Mouse (Mus musculus): ENCODE data around the gene Xntrpc. TPM values are rescaled to one million over a fixed set of nuclear protein-coding genes. Genes with fewer than 3 reads are reported as not detected.

Gene Xntrpc
- total and polyA plus RNA-seq, 2 experiments from 2014 or later = 0.60 to 2.1 TPM

DNA sequence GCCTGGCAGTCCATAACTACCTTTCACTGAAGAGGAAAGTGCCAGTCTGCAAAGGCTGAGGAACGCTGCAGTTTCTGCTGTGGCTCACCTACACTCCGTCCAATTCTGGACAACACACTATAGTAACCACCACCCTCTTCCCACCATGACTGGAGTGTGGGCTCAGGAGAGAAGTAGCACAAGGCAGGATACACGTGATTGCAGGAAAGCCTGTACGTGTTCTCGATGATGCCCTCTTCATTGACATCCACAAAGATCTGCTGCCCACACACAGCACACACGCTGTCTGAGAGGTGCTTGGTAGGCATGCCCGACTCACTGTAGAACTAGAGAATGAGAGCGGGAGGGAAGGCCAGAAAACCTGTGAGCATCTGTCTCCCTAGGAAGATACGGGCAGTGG lies 41.7 kb upstream of the Xntrpc start:
- H3K9me3 ChIP-seq (ENCODE audit: low read length) = no peaks in the 10 kb centered on the region
- DNase-seq (ENCODE audit: low spot score) (no peak), ATAC-seq (ENCODE audit: low FRiP score) (no peak)
- WGBS = 96% methylated on average over 9 of the region's 9 CpGs
- no peak for TF ChIP-seq CTCF (IDR thresholded peaks at IDR 0.05)
- no peaks in the 10 kb centered on the region for H3K4me1 ChIP-seq (ENCODE audit: insufficient read depth, low read length)
- no peak overlapping the region for H3K9ac ChIP-seq (replicated peaks; ENCODE audit: low read length, poor library complexity, severe bottlenecking)
- H3K36me3 ChIP-seq (ENCODE audit: insufficient read depth, low read length) = peaks cover 44% of the 10 kb centered on the region
- H3K27me3 ChIP-seq (ENCODE audit: insufficient read depth, low read length) = no peaks in the 10 kb centered on the region
- H3K4me3 ChIP-seq (ENCODE audit: low read depth, low read length) = no peak overlapping the region
- H3K4me2 ChIP-seq (ENCODE audit: low read depth, low read length, poor library complexity, severe bottlenecking) = no peak overlapping the region
- no peak overlapping the region for H3K27ac ChIP-seq (ENCODE audit: low read depth, low read length)

DNA sequence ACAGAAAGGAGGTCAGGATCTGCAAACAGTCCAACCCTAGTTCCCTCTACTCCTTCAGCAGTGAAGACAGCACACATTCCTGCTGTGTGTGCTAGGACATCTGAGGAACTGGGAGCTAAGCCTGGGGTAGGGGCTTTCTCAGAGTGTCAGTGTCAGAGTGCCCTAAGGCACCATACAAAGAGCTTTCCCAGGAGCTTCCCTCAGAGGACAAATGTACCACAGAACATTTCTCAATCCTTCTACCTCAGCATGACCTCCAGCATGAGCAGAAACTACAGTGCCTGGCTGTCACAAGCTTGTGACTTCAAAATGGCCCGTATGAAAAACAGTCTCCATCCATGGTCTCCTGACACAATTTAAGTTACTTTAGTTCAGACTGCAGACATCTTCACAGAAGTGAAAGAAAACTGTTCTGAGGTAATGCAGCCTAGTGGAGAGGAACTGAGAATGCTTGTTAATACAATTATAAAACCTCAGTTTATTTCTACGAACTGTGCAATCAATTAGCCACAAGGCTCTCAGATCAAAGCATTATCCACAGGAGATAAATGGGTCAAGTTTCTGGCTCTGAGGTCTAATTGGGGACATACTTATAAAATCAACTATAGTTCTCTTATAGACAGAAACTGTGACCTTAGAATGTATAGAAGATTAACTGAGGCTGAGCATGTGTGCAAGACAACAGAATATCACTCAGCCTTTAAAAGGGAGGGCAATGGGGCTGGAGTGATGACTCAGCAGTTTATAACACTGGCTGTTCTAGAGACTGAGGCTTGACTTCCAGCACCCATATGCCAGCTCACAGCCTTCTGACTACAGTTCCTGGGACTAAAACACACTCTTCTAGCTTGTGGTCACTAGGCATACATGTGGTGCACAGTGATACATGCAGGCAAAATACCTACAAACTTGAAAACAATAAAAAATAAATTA lies 40.1 kb upstream of the Xntrpc start:
- Histone ChIP-seq H3K27me3 (ENCODE audit: insufficient read depth, low read length) (no peaks in the 10 kb centered on the region), H3K9me3 (ENCODE audit: low read length) (no peaks in the 10 kb centered on the region), H3K36me3 (ENCODE audit: insufficient read depth, low read length) (peaks cover 48% of the 10 kb centered on the region), H3K4me3 (ENCODE audit: low read depth, low read length) (no peak overlapping the region), H3K27ac (ENCODE audit: low read depth, low read length) (no peak overlapping the region), H3K4me1 (ENCODE audit: insufficient read depth, low read length) (no peaks in the 10 kb centered on the region), H3K9ac (replicated peaks; ENCODE audit: low read length, poor library complexity, severe bottlenecking) (no peak overlapping the region), H3K4me2 (ENCODE audit: low read depth, low read length, poor library complexity, severe bottlenecking) (no peak overlapping the region)
- no peak for TF ChIP-seq CTCF (IDR thresholded peaks at IDR 0.05)
- no peak for ATAC-seq (ENCODE audit: low FRiP score)
- 84% methylated on average over 2 of the region's 2 CpGs for WGBS
- DNase-seq (ENCODE audit: low spot score) = no peak

DNA sequence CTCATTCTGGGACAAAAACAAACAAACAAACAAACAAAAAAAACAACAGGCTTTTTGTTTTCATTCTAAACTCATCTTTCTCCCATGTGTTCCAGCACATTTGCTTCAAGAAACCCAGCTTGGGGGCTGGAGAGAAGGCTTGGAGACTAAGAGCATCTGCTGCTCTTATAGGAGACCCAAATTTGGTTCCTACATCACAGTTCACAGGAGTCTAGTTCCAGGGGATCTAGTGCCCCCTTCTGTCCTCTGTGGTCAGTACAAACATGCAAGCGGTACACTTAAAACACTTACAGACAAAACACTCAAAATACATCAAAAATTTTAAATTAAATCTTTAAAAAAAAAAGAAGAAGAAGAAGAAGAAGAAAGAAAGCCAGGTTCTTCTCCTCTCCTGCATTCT lies 30.6 kb upstream of the Xntrpc start:
- 87% methylated on average over 1 of the region's 1 CpGs for WGBS
- no peaks in the 10 kb centered on the region for H3K4me1 ChIP-seq (ENCODE audit: insufficient read depth, low read length)
- H3K4me3 ChIP-seq (ENCODE audit: low read depth, low read length) = no peak overlapping the region
- DNase-seq (ENCODE audit: low spot score) = no peak
- no peaks in the 10 kb centered on the region for H3K9me3 ChIP-seq (ENCODE audit: low read length)
- no peak overlapping the region for H3K27ac ChIP-seq (ENCODE audit: low read depth, low read length)
- peak; percentile 33; the same call in 1 of the 2 replicates for TF ChIP-seq CTCF (IDR thresholded peaks at IDR 0.05)
- no peak for ATAC-seq (ENCODE audit: low FRiP score)
- no peak overlapping the region for H3K4me2 ChIP-seq (ENCODE audit: low read depth, low read length, poor library complexity, severe bottlenecking)
- no peak overlapping the region for H3K9ac ChIP-seq (replicated peaks; ENCODE audit: low read length, poor library complexity, severe bottlenecking)
- H3K36me3 ChIP-seq (ENCODE audit: insufficient read depth, low read length) = peaks cover 66% of the 10 kb centered on the region
- H3K27me3 ChIP-seq (ENCODE audit: insufficient read depth, low read length) = no peaks in the 10 kb centered on the region

DNA sequence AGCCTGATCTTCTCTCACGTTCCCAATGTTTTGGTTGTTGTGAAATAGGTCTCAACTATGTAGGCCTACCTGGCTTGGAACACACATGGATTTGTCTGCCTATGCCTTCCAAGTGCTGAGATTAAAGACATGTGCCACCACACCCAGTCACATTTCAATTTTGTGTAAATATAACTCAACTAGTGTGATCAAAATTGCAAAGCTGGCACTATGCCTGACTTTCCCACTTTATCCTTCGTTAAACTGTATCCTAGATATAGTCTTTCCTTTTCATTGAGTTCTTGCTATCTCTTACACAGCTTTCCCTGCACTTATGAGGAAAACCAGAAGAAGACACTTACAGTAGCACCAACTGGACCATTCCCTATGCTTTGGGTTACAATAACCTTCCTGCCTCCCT lies 30.0 kb upstream of the Xntrpc start:
- H3K4me1 ChIP-seq (ENCODE audit: insufficient read depth, low read length) = no peaks in the 10 kb centered on the region
- H3K27ac ChIP-seq (ENCODE audit: low read depth, low read length) = no peak overlapping the region
- no peak overlapping the region for H3K4me3 ChIP-seq (ENCODE audit: low read depth, low read length)
- WGBS = 99% methylated on average over 2 of the region's 2 CpGs
- H3K9ac ChIP-seq (replicated peaks; ENCODE audit: low read length, poor library complexity, severe bottlenecking) = no peak overlapping the region
- no peak for DNase-seq (ENCODE audit: low spot score)
- H3K9me3 ChIP-seq (ENCODE audit: low read length) = no peaks in the 10 kb centered on the region
- TF ChIP-seq CTCF (IDR thresholded peaks at IDR 0.05) = no peak
- peaks cover 64% of the 10 kb centered on the region for H3K36me3 ChIP-seq (ENCODE audit: insufficient read depth, low read length)
- H3K27me3 ChIP-seq (ENCODE audit: insufficient read depth, low read length) = no peaks in the 10 kb centered on the region
- ATAC-seq (ENCODE audit: low FRiP score) = no peak
- H3K4me2 ChIP-seq (ENCODE audit: low read depth, low read length, poor library complexity, severe bottlenecking) = no peak overlapping the region

DNA sequence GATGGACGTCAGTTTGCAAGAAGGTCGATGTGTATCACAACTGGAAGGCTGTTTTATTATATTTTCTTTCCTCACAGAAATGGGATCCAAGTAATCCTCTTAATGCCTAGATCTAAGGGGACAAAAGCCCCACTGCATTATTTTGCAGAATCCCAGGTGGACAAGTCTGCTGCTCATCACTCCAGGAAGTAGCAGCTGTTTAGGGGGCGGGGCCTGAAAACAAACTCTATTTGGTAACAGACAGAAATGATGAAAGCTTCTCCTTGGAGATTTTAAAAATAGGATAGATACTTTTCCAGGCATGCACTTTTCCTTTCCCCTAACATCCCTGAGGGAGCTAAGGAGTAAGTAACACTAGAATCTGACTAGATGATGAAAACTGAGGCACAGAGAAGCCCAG lies 28.2 kb upstream of the Xntrpc start:
- Histone ChIP-seq H3K9me3 (ENCODE audit: low read length) (no peaks in the 10 kb centered on the region), H3K9ac (replicated peaks; ENCODE audit: low read length, poor library complexity, severe bottlenecking) (no peak overlapping the region), H3K4me1 (ENCODE audit: insufficient read depth, low read length) (no peaks in the 10 kb centered on the region), H3K27me3 (ENCODE audit: insufficient read depth, low read length) (no peaks in the 10 kb centered on the region), H3K27ac (ENCODE audit: low read depth, low read length) (no peak overlapping the region), H3K36me3 (ENCODE audit: insufficient read depth, low read length) (peaks cover 49% of the 10 kb centered on the region), H3K4me2 (ENCODE audit: low read depth, low read length, poor library complexity, severe bottlenecking) (no peak overlapping the region), H3K4me3 (ENCODE audit: low read depth, low read length) (no peak overlapping the region)
- 89% methylated on average over 3 of the region's 3 CpGs for WGBS
- TF ChIP-seq CTCF (IDR thresholded peaks at IDR 0.05) = no peak
- DNase-seq (ENCODE audit: low spot score) (no peak), ATAC-seq (ENCODE audit: low FRiP score) (no peak)

DNA sequence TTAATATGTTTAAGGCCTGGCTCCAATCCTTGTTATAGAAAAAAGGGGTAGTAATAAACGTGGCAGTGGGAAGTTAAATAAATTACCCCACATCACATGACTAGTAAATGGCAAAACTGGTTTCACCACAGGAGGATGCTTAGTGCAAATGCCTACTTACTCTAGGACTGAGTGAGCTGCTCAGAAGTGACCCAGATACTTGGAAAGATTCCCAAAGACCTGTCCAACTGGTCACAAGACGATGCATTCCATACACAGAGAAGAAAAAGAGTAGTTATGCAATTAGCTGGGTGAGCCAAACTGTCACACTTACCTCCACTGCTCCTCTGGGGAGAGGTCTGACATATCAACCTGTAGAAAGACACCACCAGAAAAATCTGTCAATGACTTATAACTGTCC lies 23.2 kb upstream of the Xntrpc start:
- ATAC-seq (ENCODE audit: low FRiP score) = no peak
- no peak for DNase-seq (ENCODE audit: low spot score)
- Histone ChIP-seq H3K4me3 (ENCODE audit: low read depth, low read length) (no peak overlapping the region), H3K9me3 (ENCODE audit: low read length) (no peaks in the 10 kb centered on the region), H3K27me3 (ENCODE audit: insufficient read depth, low read length) (no peaks in the 10 kb centered on the region), H3K9ac (replicated peaks; ENCODE audit: low read length, poor library complexity, severe bottlenecking) (no peak overlapping the region), H3K4me2 (ENCODE audit: low read depth, low read length, poor library complexity, severe bottlenecking) (no peak overlapping the region), H3K4me1 (ENCODE audit: insufficient read depth, low read length) (no peaks in the 10 kb centered on the region), H3K36me3 (ENCODE audit: insufficient read depth, low read length) (peaks cover 20% of the 10 kb centered on the region), H3K27ac (ENCODE audit: low read depth, low read length) (no peak overlapping the region)
- no peak for TF ChIP-seq CTCF (IDR thresholded peaks at IDR 0.05)
- WGBS = 89% methylated on average over 2 of the region's 2 CpGs
